Mouse (Mus musculus) bone marrow, adult 2 months (tissue): ENCODE data around the gene Gm36176. TPM values are rescaled to one million over a fixed set of nuclear protein-coding genes. Genes with fewer than 3 reads are reported as not detected.

ENCODE experiments used
- H3K27ac ChIP-seq: fragments of 200-500 bp; 2 replicates; pipeline ENCODE4 v1.5.1; 2012; ENCODE audit warnings: low read depth, mild to moderate bottlenecking, control low read depth, inconsistent platforms, low read length; ENCODE audit not compliant: control insufficient read depth, poor library complexity, insufficient read depth
- H3K4me1 ChIP-seq: fragments of 200-500 bp; 2 replicates; pipeline ENCODE4 v1.6.1; 2011; ENCODE audit warnings: low read length; ENCODE audit not compliant: control insufficient read depth, insufficient read depth
- H3K4me3 ChIP-seq: fragments of 200-500 bp; replicated peaks from 2 replicates; pipeline ENCODE3; 2011; ENCODE audit warnings: mild to moderate bottlenecking, low read depth, low read length, control low read depth; ENCODE audit not compliant: control insufficient read depth
- CTCF ChIP-seq: fragments of 200-500 bp; IDR thresholded peaks from 2 replicates; pipeline ENCODE4 v1.5.1; 2011; ENCODE audit warnings: low read length, control low read depth; ENCODE audit not compliant: control insufficient read depth, insufficient read depth
- POLR2A ChIP-seq: fragments of 200-500 bp; IDR thresholded peaks from 2 replicates; pipeline ENCODE4 v1.6.1; 2011; ENCODE audit warnings: low read depth, mild to moderate bottlenecking, control low read depth, low read length, borderline replicate concordance; ENCODE audit not compliant: control insufficient read depth
- WGBS: fragments of 180-500 bp; shearing (Covaris S2); methylation state at CpG from one replicate; pipeline ENCODE4 v1.1.7; 2018; 5-methylcytosine and 5-hydroxymethylcytosine counted together
- polyA plus RNA-seq: library from polyadenylated mRNA; stranded (reverse); fragments of >200 nt; gene quantifications from 2 replicates; pipeline ENCODE4 v1.2.4, GENCODE M21; 2011; ENCODE audit warnings: low replicate concordance; ENCODE audit not compliant: missing spikeins, insufficient read depth, insufficient read length

Gm36176 gene
- polyA plus RNA-seq, 1 experiment, result not detected

DNA sequence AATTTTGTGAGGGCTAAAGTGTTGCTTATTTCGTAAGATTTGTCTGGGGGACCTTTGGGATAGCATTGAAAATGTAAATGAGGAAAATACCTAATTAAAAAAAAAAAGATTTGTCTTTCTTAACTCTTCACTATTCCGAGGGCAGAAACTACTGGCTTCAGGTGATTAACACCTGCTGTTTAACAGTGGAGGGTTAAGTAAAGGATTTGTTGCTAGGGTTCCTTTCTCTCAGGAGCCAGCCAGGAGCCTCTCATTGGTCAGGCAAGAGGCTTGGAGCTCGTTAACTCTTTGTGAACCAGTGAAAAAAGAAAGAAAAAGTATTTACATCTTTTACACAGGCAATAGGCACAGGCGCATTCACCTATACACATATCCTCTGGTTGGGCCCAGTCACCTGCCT lies 27.4 kb upstream of the Gm36176 start:
- no peaks in the 10 kb centered on the region for H3K4me1 ChIP-seq
- WGBS, result 60% methylated on average over 4 of the region's 4 CpGs
- H3K4me3 ChIP-seq, result no peak overlapping the region
- no peak for TF ChIP-seq CTCF
- no peak for TF ChIP-seq POLR2A
- no peak overlapping the region for H3K27ac ChIP-seq

DNA sequence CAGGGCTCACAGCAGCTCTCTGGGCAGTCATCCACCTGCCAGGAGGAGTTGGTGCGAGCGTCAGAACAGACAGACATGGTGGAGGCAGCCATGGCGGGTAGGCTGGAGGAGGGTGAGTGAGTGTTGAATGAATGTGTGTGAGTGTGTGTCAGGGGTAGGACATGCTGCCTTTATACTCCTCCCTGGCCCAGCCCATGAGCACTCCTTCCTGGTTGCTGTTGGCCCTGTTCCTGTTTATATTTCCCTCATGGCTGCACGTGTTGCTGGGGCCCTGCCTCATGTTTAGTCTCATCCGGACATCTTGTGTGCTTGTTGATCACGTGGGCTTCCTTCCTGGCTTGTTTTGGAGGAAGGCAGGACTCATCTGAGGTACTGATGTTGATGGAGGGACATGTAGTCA lies 19.7 kb upstream of the Gm36176 start, which contains the start of gene Krtap10-4:
TSS of gene Krtap10-4 (minus strand) at position 145 of the 400 bp plus-strand sequence.
- Histone ChIP-seq H3K4me1 (no peaks in the 10 kb centered on the region), H3K27ac (no peak within 1 kb of the TSS), H3K4me3 (no peak within 1 kb of the TSS)
- 64% methylated on average over 6 of the region's 6 CpGs for WGBS
- TF ChIP-seq CTCF (no peak), POLR2A (no peak)

DNA sequence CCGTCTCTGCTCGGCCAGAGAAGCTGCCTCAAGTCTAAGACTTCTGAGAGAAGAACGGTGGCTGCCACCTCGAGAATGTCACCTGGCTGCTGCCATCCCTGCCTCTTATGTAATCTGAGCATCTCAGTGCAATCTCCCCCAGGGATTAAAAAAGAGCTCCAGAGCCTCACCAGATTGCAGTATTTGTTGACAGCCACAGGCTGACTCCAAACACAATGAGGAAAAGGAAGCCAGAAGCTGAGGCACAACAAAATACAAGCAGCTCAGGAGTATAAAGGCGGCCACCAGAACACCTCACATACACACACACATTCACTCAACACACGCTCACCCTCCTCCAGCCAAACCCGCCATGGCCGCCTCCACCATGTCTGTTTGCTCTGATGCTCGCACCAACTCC lies 11.0 kb upstream of the Gm36176 start, which contains the start of gene Krtap10-10:
TSS of gene Krtap10-10 (plus strand) at position 301 of the 400 bp plus-strand sequence.
- TF ChIP-seq CTCF (no peak), POLR2A (no peak)
- 69% methylated on average over 9 of the region's 9 CpGs for WGBS
- no peak within 1 kb of the TSS for H3K4me3 ChIP-seq

DNA sequence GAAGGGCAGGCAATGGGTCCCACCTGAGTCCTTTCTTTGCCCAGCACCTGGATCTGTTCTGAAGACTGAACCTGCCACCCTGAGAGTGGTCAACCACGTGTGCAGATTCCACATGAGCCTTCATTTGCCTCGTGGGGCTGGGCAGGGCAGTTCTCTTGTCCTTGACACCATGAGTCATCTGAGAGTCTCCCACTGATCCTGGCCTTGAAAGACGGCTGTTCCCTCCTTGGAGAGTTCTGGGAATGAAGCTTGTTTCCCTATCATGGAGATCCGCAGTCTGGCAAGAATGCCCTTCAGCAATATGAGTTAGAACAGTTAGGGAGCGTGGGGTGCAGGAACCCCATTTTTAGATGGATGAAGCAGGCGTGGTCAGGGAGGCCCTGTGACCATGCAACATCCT lies 7.6 kb upstream of the Gm36176 start:
- no peak overlapping the region for H3K27ac ChIP-seq
- H3K4me3 ChIP-seq, result no peak overlapping the region
- WGBS, result 70% methylated on average over 6 of the region's 6 CpGs
- no peaks in the 10 kb centered on the region for H3K4me1 ChIP-seq
- TF ChIP-seq POLR2A (no peak), CTCF (no peak)

More for the DNA sequence above, 11.0 kb upstream of the Gm36176 start, which contains the start of gene Krtap10-10:
- Histone ChIP-seq H3K27ac (no peak within 1 kb of the TSS), H3K4me1 (no peaks in the 10 kb centered on the region)

DNA sequence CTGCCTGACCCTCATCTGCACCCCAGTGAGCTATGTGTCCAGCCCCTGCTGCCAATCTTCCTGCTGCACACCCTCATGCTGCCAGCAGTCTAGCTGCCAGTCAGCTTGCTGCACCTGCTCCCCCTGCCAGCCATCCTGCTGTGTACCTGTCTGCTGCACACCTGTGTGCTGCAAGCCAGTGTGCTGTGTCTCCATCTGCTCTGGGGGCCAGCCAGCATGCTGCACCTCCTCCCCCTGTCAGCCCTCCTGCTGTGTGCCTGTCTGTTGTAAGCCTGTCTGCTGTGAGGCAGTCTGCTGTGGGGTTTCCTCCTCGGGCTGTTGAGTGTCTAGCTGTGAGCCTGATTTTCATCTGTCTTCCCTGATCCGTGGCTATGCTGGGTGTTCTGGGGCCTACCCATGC lies 358 bp downstream of the Gm36176 start:
- Histone ChIP-seq H3K27ac (no peak overlapping the region), H3K4me3 (no peak overlapping the region), H3K4me1 (no peaks in the 10 kb centered on the region)
- no peak for TF ChIP-seq POLR2A
- TF ChIP-seq CTCF, result no peak
- WGBS, result 44% methylated on average over 2 of the region's 2 CpGs

DNA sequence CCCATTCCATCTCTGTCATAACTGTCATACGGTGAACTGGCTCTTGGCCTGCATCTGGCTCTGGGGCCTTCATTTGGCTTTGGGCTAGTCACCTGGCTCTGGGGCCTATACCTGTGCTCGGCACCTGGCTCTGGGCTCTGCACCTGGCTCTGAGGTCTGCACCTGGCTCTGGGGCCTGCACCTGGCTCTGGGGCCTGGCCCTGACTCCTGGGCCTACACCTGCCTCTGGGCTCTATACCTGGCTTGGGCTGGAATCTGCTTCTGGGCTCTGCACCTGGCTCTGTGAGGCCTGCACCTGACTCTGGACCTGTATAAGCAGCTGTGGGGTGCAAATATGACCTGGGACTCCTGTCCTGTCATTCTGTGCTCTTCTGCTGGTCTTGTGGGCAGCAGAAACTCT lies 935 bp downstream of the Gm36176 start:
- no peak overlapping the region for H3K27ac ChIP-seq
- 74% methylated on average over 2 of the region's 2 CpGs for WGBS
- no peak overlapping the region for H3K4me3 ChIP-seq
- TF ChIP-seq CTCF (no peak), POLR2A (no peak)
- H3K4me1 ChIP-seq, result no peaks in the 10 kb centered on the region

DNA sequence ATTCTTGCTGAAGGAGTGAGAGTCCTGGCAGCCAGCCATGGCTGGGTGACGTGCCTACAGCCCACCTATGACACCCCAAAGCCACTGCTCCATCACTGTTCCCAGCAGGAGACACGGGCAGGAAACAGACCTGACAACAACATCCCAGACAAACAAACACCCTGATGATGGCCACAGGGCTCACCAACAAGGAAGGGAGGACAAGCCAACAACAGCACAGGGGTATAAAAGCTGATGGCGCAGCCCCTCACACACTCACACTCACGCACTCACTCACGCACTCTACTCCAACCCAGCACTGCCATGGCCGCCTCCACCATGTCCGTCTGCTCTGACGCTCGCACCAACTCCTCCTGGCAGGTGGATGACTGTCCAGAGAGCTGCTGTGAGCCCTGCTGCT lies 6.0 kb downstream of the Gm36176 start, which contains the start of gene Gm10318:
TSS of gene Gm10318 (plus strand) at position 301 of the 400 bp plus-strand sequence.
- 67% methylated on average over 9 of the region's 9 CpGs for WGBS
- Histone ChIP-seq H3K4me3 (no peak within 1 kb of the TSS), H3K4me1 (no peaks in the 10 kb centered on the region), H3K27ac (no peak within 1 kb of the TSS)
- TF ChIP-seq POLR2A (no peak), CTCF (no peak)

DNA sequence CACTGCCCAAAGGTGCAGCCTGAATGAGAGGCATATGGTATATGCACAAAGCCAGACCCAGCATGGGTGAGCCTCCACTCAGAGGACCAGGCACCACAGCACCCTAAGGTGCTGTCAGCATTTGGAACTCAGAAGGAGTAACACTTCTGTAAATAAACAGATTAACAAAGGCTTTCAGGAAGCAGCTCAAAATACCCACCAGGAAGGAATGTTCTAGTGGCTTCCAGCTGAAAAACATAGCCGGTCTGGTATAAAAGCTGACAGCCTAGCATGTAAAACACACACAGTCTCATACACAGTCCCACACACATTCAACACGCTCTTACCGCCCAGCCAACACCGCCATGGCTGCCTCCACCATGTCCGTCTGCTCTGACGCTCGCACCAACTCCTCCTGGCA lies 15.1 kb downstream of the Gm36176 start, which contains the start of gene Gm3285:
TSS of gene Gm3285 (plus strand) at position 301 of the 400 bp plus-strand sequence.
- Histone ChIP-seq H3K4me1 (no peaks in the 10 kb centered on the region), H3K4me3 (no peak within 1 kb of the TSS), H3K27ac (no peak within 1 kb of the TSS)
- 66% methylated on average over 7 of the region's 7 CpGs for WGBS
- TF ChIP-seq POLR2A (no peak), CTCF (no peak)

DNA sequence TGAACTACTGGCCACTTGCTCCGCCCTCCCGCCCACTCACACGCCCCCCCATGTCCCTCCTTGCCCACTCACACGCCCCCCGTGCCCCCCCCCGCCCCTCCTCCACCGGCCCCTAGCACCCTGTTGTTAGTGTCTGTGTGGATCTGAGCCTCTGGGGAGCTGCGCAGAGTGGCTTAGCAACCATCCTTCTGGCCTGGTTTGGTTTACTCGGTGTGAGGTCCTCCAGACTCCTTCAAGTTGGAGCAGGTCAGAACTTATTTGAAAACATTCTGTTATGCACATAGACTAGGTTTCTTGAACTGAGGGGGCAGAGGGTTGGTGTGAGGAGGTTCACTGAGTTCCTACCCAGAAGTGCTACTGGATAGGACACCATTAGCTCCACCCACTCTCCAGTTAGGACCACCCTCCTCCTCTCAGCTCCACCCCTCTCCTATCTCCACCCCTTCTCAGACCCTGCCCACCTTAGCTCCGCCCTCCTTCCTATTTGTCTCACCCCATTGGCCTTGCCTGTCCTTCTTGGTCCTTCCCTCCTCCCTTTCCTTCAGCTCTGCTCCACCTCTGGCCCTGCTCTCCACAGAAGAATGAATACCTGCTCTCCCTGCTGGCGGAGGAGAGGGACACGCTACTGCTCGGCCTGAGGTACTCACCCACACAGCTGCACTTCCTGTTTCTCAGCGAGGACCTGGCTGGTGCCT lies 17.6 kb downstream of the Gm36176 start:
- Histone ChIP-seq H3K4me3 (peak overlapping the region; percentile 40), H3K27ac (no peak overlapping the region), H3K4me1 (no peaks in the 10 kb centered on the region)
- TF ChIP-seq CTCF (no peak), POLR2A (no peak)
- 22% methylated on average over 14 of the region's 14 CpGs for WGBS
